Mouse (Mus musculus) Muller cell, postnatal 12 days (primary cell): Measurements from ENCODE around the gene Otor.

ENCODE experiments used
- DNase-seq: peaks from one replicate; pipeline ENCODE4 v3.0.0-alpha.2; 2015; ENCODE audit errors: inconsistent ontology term

Otor gene

GRCm38 (mm10) chr2:143131098-143131646 lies 52.9 kb downstream of the Otor start:
- peak; percentile 11 for DNase-seq
